Mouse (Mus musculus): ENCODE results near the gene Nyap2.

Nyap2 gene

DNA sequence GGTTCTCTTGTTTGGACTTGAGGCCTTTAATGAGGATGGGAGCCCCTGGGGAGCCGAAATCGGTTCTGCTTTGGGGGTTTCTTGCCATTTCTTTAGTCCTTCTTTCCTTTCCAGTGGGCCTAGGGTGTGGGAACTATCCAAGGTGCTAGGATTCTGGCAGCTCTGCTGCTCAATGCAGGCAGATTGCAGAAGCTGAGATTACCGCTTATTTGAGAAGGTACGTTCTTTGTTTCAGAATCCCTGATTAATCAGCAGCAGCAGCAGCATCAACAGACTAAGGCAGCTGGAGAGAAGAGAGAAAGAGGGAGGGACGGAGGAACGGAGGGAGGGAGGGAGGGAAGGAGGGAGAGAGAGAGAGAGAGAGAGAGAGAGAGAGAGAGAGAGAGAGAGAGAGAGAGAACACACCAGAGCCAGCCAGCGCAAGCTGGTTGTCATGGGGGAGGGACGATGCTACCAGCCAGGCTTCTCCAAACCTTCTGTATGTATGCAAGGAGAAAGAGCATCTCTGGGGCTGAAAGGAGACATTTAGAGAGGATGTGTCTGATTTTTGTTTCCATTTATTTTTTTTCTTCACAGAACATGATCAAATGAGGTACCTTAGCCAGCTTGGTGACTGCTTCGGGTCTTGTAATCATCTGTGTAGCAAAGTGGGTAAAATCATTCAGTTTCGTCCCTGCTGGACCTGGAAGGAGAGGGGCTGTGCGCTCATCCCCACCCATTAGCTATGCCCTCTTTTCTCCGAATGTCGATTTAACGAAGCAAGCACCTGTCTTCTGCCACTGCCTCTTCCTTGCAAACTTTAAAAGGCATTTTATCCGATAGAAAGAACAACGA is at the start of gene Nyap2:
Gene Nyap2, plus strand, starts transcription at position 120 of the 834 bp plus-strand sequence.
- DNase-seq = no peak

DNA sequence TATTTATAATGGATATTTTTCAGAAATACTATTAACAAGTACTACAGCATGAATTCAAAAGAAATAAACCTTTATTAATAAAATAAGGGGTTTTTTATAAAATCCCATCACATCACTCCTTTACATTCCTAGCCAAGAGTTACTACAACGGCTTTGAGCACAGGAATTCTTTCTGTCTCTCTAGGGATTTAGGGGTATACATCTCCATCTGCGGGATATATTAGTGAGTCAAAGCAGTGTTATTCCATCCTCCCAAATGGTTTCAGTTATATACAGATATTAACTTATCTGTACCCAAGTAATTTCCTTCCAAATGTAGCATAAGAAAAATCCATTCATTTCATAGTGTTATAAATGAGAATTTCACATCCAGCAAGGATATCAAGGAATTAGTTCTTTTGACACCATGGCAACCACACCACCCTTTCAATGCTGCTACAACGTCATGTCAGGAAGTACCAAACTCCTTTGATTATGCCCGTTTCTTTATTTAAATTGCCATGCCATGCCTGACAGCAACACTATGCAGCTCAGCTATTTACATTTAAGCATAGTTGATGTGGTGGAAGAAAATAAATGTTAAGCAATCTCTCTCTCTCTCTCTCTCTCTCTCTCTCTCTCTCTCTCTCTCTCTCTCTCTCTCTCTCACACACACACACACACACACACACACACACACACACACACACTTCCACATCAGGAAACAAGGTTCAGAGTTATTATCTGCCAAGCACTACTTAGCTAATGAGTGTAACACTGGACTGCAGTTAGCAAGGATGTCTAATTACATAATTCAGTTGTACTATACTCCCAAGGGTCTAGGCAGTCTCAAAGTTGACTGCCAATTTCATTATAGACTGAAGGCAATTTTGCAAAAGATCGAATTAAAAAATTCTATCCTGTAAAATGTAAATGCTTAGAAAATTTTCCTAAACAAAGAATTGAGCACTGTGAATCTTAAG is 33.6 kb upstream of the Nyap2 start:
- no peak for DNase-seq

GRCm38 (mm10) chr1:81058340-81058739 is 18.4 kb upstream of the Nyap2 start:
- no peak for DNase-seq

DNA sequence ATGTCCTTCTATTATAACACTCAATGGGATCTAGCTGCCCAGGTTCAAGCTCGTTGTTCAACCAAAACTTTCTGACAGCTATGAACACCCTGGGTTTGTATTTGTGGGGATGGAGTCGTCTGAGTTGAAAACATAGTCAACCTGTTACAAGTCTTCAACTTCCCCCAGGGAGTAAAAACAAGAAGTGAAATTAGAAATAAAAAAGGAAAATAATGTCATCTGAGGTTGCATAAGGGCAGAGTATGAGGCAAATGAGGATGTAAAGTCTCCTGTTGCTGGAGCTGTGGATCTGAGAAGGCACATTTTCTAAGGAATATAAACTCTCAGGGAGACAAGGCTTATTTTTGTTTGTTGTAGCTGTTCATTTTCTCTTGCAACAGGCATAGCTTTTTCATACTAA is 17.9 kb upstream of the Nyap2 start:
- no peak for DNase-seq

- DNase-seq = no peak
These were observed 13.9 kb upstream of the Nyap2 start for GRCm38 (mm10) chr1:81062811-81063210.

DNA sequence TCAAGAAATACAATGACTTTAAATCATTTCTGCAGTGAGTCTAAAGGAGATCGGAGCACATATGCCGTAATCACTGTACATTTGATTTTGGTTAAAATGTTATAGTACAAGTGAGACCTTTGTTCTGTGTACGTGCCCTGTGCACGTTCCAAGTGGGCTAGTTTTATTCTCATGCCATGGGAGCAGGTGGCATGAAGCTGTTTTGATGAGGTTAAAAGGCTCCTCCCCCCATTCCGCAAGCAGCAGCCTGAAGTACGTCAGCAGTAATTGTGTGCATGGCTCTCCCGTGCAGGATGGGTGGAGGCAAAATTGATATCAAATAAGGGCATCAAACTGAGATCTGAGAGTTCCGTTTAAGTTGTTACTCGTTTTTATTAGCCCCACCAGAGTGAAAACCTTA is 491 bp upstream of the Nyap2 start:
- DNase-seq = no peak

GRCm38 (mm10) chr1:81077665-81078314 is 1.0 kb downstream of the Nyap2 start:
- DNase-seq = no peak

DNA sequence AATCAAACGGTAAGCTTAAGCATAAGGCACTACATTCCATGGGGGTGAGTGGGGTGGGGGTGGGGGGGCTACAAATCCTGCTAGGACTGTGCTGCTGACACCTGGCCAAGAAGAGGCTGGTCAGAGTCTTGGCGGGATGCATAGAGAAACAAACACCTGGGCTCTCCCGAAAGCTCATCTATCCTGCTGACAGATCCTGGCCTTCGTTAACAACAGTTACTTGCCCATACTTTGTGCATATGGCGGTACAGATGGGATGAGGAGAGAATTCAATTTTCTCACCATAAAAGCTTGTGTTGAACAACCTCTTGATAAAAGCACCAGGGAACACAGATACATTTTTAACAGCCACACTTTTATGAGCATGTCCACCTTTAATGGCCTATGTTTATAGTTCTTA is 10.7 kb downstream of the Nyap2 start:
- DNase-seq = no peak

DNA sequence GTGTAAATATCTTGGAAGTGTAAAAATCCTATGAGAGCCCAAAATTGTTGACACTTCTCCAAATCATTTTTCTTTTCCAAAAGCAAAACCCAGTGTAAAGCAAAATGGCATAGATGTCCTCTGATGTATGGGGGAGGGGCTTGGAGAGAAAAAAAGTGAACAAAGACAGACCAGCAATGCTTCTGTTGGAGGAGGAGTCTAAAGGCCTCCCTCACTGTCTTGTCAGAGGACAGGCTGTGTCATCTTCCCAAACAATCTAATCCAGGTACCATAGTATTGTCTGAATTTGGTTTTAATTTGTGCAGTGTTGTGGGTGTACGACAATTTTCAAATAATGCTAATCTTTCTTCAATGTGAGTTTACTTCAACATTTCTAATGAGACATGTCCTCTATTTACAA is 13.7 kb downstream of the Nyap2 start:
- no peak for DNase-seq

GRCm38 (mm10) chr1:81090979-81091378 is 14.2 kb downstream of the Nyap2 start:
- DNase-seq = no peak

DNA sequence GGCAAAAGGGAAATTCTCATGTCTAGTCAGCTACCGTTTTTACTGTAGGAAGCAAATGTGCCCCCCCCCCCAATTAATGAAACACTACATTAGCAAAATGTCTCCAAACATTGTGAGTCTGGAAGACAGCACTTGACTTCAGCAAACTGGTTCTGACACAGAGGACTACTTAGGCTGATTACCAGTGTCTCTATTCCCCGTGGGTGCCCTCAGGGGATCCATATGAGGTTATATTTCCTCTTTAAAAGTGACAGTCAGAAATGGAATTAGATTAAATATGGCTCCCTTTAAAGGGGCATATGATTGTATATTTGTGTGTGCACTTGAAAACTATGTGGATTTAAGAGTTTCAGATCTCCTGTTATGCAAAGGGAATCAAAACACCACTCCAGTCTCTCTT is 15.3 kb downstream of the Nyap2 start:
- DNase-seq = no peak

- no peak for DNase-seq
These were observed 16.1 kb downstream of the Nyap2 start for GRCm38 (mm10) chr1:81092886-81093285.

GRCm38 (mm10) chr1:81098950-81099349 is 22.2 kb downstream of the Nyap2 start:
- DNase-seq = no peak

DNA sequence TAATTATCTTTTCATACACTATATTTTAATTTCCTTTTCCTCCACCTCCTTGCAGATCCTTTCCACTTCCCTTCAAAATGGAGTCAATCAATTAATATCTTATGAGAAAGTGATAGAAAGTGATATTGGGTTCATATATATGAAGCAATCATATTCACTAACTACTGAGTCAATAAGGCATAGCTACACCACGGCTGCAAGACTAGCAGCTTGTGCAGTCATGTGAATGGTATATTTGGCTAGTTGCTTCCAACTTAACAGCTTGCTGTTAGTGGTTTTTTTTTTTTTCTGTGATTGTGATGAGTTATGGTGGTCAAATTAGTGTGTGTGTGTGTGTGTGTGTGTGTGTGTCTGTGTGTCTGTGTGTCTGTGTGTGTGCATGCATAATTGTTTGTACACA is 25.0 kb downstream of the Nyap2 start:
- no peak for DNase-seq

DNA sequence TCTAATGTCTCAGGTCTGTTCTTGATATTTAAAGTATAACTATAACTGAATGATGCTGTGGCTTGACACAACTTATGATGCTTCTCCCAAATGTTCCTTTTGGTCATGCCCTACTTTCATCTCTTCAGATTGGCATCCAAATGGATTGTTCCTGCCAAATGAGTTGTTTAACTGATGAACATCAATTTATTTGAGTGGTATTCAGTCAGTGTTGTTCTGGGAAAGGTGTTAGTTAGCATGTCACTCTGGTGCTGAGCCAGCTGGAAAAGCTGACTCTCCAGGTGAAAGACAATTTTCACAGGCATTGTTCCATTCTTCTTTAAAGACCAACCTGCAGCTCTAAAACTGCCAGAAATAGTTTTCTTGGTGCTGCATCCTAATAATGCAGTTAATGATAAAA is 43.0 kb downstream of the Nyap2 start:
- no peak for DNase-seq

DNA sequence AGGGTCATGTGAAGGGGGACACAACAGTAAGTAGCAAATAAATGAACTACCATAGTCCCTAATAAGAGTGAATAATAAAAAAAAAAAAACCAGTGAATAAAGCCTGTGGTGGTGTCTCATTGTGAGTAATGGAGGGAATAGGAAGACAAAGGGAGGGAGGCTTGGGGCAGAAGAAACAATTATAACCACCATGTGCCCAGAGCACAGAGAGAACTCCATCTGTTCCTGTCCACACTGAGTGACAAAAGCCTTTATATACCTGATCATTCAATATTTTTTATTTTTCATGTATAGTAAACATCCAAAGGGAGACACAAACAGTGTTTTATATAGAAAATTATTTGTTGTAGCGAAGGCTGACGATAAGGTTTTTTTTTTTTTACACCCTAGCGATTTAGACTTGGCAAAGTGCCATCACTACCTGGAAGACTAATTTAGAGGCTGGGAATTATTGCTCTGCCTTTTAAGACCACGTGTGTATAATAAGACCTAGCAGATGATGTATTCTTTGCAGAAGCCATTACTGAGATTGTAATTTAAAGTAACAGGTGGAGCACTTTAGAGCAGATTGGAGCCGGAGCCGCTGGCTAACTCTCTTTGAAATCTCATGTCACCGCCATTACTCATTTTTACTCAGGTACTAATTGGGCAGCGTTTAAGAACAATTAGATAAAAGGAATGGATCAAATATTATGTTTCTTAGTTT is 55.4 kb downstream of the Nyap2 start:
- DNase-seq = no peak

DNA sequence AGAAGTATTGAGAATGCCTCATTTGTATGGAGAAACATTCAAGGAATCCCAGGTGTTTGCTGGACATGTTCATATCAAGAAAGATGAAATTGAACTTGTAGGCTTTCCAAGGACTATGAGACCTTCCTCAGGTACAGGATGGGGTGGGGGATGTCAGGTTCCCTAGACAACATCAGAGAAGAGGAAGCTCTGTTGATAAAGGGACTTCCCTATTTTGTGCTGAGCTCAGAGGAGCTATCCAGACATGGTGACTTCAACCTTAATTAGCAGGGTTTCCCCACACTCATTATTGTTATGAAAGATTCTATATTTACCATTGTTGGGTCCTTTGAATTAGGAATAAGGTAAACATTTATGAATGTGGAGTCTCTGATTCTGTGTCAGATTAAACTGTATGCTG is 67.1 kb downstream of the Nyap2 start:
- DNase-seq = no peak

DNA sequence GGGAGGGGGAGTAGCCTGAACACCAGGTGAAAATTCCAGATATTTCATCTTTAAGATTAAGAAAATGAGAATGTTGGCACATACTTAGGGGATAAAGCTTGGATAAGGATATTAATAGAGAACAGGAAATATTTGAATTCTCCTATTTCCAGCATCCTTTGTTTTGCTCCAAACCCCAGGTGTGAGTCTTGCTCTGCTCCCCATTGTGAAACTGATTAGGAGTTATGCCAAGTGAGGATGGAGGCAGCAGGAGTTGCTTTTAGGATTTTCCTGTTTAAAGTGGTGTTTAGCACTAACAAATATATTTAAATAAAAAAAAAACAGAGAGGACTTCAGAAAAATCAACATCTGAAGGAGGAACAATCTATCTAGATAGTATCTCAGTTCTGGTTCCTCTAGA is 68.8 kb downstream of the Nyap2 start:
- DNase-seq = no peak

DNA sequence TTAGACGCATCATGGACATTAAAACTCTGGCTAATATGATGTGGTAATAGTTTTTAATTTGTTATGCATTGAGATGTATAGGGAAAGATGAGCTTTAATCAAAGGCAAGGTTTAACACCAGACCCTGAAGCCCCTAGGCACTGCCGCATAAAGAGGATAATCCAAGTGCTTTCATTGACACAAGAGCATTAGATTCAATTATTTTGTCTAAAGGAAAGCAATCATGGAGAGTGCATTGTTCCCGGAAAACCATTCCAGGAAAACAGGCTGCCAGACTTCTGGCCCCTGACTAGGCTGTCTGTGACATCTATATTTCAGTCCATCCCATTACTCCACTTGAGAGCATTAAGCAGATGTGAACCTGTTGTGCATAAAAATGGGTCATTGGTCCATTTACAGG is 92.5 kb downstream of the Nyap2 start:
- no peak for DNase-seq

DNA sequence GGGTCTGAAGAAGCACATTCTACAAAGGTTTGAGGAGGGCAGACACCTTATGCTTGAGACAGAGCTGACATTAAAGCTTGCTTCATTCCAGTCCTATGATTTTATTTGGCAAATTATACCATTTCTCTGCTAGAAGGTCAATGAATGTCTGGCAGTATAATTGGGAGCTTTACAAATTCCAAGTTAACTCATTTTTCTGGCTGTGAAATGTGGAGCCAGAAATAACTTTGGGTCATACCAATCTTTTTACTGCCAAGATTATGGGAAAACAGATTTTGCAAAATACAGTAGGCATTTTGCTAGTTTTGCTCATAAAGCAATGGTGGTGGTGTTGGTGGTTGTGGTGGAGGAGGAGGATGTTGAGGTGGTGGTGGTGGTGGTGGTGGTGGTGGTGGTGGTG is 96.0 kb downstream of the Nyap2 start:
- no peak for DNase-seq

GRCm38 (mm10) chr1:81173303-81173702 is 96.6 kb downstream of the Nyap2 start:
- no peak for DNase-seq

DNA sequence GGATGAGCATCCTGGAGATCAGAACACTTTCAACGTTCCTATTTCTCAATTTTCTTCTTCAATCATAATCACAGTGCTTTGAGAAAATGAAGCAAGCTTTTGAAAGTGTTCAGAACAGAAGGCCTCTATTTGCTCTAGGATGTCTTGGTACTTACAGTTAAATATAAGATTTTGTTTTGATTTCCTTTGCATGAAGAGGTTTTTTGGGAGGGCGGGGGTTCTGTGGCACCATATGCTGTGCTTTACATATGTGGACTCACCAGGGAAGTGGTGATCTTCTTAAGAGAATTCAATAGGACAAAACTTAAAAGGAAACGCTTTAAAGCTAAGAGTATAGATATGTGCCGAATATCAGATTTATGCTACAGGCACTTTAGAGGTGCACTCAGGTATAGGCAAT is 103.0 kb downstream of the Nyap2 start:
- no peak for DNase-seq

- no peak for DNase-seq
These were observed 103.9 kb downstream of the Nyap2 start for GRCm38 (mm10) chr1:81180686-81181085.
